Mouse (Mus musculus): ENCODE data around the gene Lipe.

Lipe gene

DNA sequence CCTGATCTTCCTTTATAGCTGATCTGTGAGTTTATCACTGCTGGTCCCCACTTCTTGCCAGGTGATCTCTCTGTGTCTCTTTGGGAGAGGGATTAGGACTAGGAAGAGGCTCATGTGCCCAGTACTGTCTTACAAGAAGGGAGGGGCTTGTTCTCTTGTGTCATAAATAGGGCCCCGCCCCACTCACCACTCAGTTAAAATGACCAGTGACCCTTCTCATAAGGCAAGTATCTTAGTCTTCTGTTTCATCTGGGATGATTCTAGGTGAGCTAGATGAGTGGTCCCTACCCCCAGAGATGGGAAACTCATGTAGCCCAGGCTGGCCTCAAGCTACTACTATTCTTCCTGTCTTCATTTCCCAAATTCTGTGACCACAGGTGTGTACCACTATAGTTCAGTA is at the start of gene Lipe:
Gene Lipe (minus strand): TSS at position 101 of the 400 bp plus-strand sequence.
- Histone ChIP-seq H3K9me3 (ENCODE audit: low read length) (no peaks in the 10 kb centered on the region), H3K36me3 (ENCODE audit: insufficient read depth, low read length) (peaks cover 31% of the 10 kb centered on the region), H3K4me1 (replicated peaks; ENCODE audit: low read depth, low read length) (peaks cover 57% of the 10 kb centered on the region), H3K4me3 (replicated peaks; ENCODE audit: low read length) (no peak within 1 kb of the TSS), H3K27me3 (ENCODE audit: insufficient read depth, low read length) (peaks cover 26% of the 10 kb centered on the region)
- no peak for TF ChIP-seq NANOG (IDR thresholded peaks at IDR 0.05; ENCODE audit: borderline replicate concordance, low read length)
- no peak for TF ChIP-seq CTCF (conservative IDR thresholded peaks at IDR 0.05; ENCODE audit: low read length)
- TF ChIP-seq POU5F1 (IDR thresholded peaks at IDR 0.05; ENCODE audit: borderline replicate concordance, low read length) = no peak

DNA sequence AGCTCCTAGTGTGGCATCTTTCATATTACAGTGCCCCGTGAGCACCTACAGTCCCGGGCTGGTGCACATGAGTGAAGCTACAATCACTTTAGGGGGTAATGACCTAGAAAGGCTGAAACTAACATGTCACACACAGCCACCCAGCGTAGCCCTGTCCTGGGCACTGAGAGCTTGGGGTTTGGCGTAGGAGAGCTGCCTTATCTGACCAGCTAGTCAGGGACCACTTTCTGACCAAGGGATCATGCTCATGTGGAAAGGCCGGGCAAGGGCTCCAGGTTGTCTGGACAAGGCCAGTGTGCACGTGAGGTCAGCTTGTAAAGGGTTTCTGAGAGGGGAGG is 42.3 kb upstream of the Lipe start:
- H3K4me1 ChIP-seq (replicated peaks; ENCODE audit: low read depth, low read length) = peaks cover 41% of the 10 kb centered on the region
- no peaks in the 10 kb centered on the region for H3K27me3 ChIP-seq (ENCODE audit: insufficient read depth, low read length)
- H3K36me3 ChIP-seq (ENCODE audit: insufficient read depth, low read length) = peaks cover 10% of the 10 kb centered on the region; the same call in 1 of the 2 replicates
- H3K9me3 ChIP-seq (ENCODE audit: low read length) = peaks cover 24% of the 10 kb centered on the region
- no peak overlapping the region for H3K4me3 ChIP-seq (replicated peaks; ENCODE audit: low read length)
- TF ChIP-seq NANOG (IDR thresholded peaks at IDR 0.05; ENCODE audit: borderline replicate concordance, low read length) (no peak), CTCF (conservative IDR thresholded peaks at IDR 0.05; ENCODE audit: low read length) (no peak), POU5F1 (IDR thresholded peaks at IDR 0.05; ENCODE audit: borderline replicate concordance, low read length) (no peak)

DNA sequence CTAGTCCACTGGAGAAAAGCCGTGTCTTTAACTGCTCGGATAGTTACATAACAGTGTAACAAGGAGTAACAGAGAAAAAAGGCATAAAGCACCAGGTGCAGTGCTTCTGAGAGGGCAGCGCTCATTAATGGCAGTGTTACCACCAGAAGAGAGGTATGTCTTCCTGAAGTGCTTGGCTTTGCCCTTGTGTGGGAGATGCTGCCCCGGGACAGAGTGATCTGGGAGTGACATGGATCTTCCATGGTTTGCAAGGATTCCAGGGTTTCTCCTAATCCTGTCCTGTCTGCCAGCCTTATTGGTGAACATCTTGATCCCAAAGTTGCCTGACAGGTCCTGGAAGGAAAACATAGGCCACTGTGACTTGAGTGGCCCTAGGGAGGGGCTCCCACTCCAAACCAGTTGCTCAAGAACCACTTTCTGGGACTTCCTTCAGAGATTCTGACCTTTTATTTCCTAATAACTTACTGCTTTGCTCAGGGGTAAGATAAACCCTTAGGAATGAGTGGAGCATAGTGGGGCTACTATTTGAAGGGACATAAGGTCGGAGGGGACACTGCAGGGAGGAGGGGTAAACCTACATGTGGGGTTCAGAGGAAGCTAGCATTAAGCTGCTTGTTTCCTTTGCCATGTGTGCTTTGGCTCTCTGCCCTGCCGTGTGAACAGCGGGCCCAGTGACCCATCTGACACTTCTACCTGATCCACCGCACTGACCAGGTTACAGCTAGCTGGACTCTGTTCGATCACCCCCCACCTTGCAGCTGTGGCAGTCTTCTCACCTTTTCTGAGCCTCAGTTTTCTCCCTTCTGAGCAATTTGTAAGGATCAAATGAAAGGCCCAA is 41.7 kb upstream of the Lipe start:
- peaks cover 10% of the 10 kb centered on the region; the same call in 1 of the 2 replicates for H3K36me3 ChIP-seq (ENCODE audit: insufficient read depth, low read length)
- TF ChIP-seq POU5F1 (IDR thresholded peaks at IDR 0.05; ENCODE audit: borderline replicate concordance, low read length) = no peak
- TF ChIP-seq CTCF (conservative IDR thresholded peaks at IDR 0.05; ENCODE audit: low read length) = no peak
- no peak for TF ChIP-seq NANOG (IDR thresholded peaks at IDR 0.05; ENCODE audit: borderline replicate concordance, low read length)
- peaks cover 47% of the 10 kb centered on the region for H3K4me1 ChIP-seq (replicated peaks; ENCODE audit: low read depth, low read length)
- H3K4me3 ChIP-seq (replicated peaks; ENCODE audit: low read length) = no peak overlapping the region
- peaks cover 24% of the 10 kb centered on the region for H3K9me3 ChIP-seq (ENCODE audit: low read length)
- no peaks in the 10 kb centered on the region for H3K27me3 ChIP-seq (ENCODE audit: insufficient read depth, low read length)

DNA sequence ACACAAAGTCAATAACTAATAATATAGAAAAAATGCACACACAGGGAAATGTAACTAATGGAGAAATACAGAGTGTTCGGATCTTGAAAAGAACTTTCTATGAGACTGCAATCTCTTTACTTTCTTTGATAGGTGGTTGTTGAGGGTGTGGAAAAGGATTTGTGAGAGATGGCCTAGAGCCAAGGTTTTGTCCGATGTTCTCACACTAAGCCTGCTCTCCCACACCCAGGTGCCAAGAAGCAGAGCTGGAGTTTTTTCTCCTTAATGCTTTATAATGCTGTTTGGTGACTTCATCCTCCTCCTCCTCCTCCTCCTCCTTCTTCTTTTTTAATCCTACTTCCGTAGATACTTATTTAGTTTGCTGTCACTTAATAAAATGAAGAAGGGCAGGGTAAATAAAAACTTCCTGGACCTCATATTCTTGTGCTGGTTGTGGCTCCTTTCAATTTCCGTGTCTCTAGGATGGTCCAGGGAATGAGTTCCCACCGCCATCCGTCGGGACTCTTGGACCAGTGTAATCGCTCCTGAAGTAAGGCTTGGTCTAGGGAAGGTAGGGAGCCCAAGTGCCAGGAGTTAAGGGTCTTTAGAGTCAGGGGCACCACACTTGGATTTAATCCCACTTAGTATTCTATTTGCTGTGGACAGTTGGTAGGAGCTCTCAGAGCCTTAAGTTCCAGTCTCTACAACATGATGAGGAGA is 40.8 kb upstream of the Lipe start:
- no peaks in the 10 kb centered on the region for H3K27me3 ChIP-seq (ENCODE audit: insufficient read depth, low read length)
- no peak for TF ChIP-seq NANOG (IDR thresholded peaks at IDR 0.05; ENCODE audit: borderline replicate concordance, low read length)
- no peak for TF ChIP-seq CTCF (conservative IDR thresholded peaks at IDR 0.05; ENCODE audit: low read length)
- no peak for TF ChIP-seq POU5F1 (IDR thresholded peaks at IDR 0.05; ENCODE audit: borderline replicate concordance, low read length)
- peaks cover 56% of the 10 kb centered on the region for H3K4me1 ChIP-seq (replicated peaks; ENCODE audit: low read depth, low read length)
- no peak overlapping the region for H3K4me3 ChIP-seq (replicated peaks; ENCODE audit: low read length)
- H3K9me3 ChIP-seq (ENCODE audit: low read length) = peaks cover 24% of the 10 kb centered on the region
- peaks cover 10% of the 10 kb centered on the region; the same call in 1 of the 2 replicates for H3K36me3 ChIP-seq (ENCODE audit: insufficient read depth, low read length)

DNA sequence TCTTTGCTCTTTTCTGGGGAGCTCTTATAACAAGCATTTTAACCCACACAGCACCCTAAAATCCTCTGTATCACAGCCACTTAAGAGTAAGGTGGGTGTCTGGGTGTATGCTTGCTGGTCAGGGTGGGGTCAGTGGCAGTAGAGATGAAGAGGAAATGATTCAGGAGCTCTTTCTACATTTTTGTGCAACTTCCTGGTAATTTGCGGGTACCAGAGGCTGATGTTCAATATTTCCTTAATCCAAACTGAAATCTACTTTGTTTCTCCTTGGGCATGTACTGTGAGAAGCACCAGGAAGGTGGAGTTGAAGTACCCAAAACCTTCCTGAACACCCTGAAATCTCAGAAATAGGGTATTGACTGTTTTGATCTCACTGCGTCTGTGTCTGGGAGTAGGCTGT is 38.2 kb upstream of the Lipe start:
- H3K4me3 ChIP-seq (replicated peaks; ENCODE audit: low read length) = peak overlapping the region; percentile 35
- H3K4me1 ChIP-seq (replicated peaks; ENCODE audit: low read depth, low read length) = peaks cover 78% of the 10 kb centered on the region
- H3K36me3 ChIP-seq (ENCODE audit: insufficient read depth, low read length) = peaks cover 6% of the 10 kb centered on the region; the same call in 1 of the 2 replicates
- peaks cover 12% of the 10 kb centered on the region; the same call in 1 of the 2 replicates for H3K9me3 ChIP-seq (ENCODE audit: low read length)
- TF ChIP-seq CTCF (conservative IDR thresholded peaks at IDR 0.05; ENCODE audit: low read length) = no peak
- TF ChIP-seq NANOG (IDR thresholded peaks at IDR 0.05; ENCODE audit: borderline replicate concordance, low read length) = no peak
- TF ChIP-seq POU5F1 (IDR thresholded peaks at IDR 0.05; ENCODE audit: borderline replicate concordance, low read length) = no peak
- H3K27me3 ChIP-seq (ENCODE audit: insufficient read depth, low read length) = no peaks in the 10 kb centered on the region

DNA sequence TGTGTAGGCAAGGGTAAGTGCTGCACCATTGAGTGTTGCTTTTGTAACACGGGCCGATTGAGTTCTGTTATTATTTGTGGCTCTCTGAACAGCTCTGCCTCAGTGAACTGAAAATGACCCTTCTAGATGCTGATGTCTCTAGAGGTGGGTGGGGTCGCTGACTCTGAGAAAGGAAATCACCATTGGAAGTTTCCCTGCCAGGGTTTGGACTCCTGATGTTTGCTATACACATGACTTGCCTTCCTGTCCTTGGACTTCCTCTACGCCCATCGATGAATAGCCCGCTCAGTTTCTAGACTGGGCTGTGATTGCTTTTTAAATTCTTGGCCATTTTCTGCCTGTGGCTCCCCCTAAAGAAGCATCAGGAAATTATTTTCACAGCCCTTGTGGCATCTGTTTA is 37.7 kb upstream of the Lipe start:
- peaks cover 82% of the 10 kb centered on the region for H3K4me1 ChIP-seq (replicated peaks; ENCODE audit: low read depth, low read length)
- no peaks in the 10 kb centered on the region for H3K27me3 ChIP-seq (ENCODE audit: insufficient read depth, low read length)
- TF ChIP-seq NANOG (IDR thresholded peaks at IDR 0.05; ENCODE audit: borderline replicate concordance, low read length) (peak; percentile 33; the same call in 1 of the 2 replicates), CTCF (conservative IDR thresholded peaks at IDR 0.05; ENCODE audit: low read length) (no peak), POU5F1 (IDR thresholded peaks at IDR 0.05; ENCODE audit: borderline replicate concordance, low read length) (no peak)
- peak overlapping the region; percentile 35 for H3K4me3 ChIP-seq (replicated peaks; ENCODE audit: low read length)
- peaks cover 7% of the 10 kb centered on the region; the same call in 1 of the 2 replicates for H3K9me3 ChIP-seq (ENCODE audit: low read length)
- peaks cover 6% of the 10 kb centered on the region; the same call in 1 of the 2 replicates for H3K36me3 ChIP-seq (ENCODE audit: insufficient read depth, low read length)

DNA sequence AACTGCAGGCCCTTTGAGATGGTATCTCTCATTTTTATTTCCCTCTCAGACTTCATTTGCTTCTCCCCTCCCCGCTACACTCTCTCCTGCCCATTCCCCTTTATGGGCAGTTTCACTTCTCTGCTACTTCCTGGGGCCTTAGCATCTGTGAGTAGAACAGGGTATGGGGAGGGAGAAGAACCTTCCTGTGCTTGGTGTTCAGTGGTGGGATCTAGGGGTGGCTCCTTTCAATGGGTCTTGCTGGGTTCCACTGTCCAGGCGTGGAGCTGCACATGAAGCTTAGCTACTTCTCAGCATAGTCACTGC is 37.0 kb upstream of the Lipe start:
- Histone ChIP-seq H3K9me3 (ENCODE audit: low read length) (0 out of 2 replicates have a peak, but pooled peaks cover under 1% of the 10 kb centered on the region), H3K4me1 (replicated peaks; ENCODE audit: low read depth, low read length) (peaks cover 85% of the 10 kb centered on the region), H3K27me3 (ENCODE audit: insufficient read depth, low read length) (no peaks in the 10 kb centered on the region), H3K4me3 (replicated peaks; ENCODE audit: low read length) (no peak overlapping the region; the same call in 1 of the 2 replicates), H3K36me3 (ENCODE audit: insufficient read depth, low read length) (peaks cover 6% of the 10 kb centered on the region; the same call in 1 of the 2 replicates)
- TF ChIP-seq CTCF (conservative IDR thresholded peaks at IDR 0.05; ENCODE audit: low read length) = no peak
- TF ChIP-seq NANOG (IDR thresholded peaks at IDR 0.05; ENCODE audit: borderline replicate concordance, low read length) = no peak
- no peak for TF ChIP-seq POU5F1 (IDR thresholded peaks at IDR 0.05; ENCODE audit: borderline replicate concordance, low read length)

Measured in E14TG2a.4 (cell line).